ENCODE assay signal across 13 mouse cellular contexts in genomic region chr19:58728445-58729031, GRCm38 (mm10). TPM values are rescaled to one million over a fixed set of nuclear protein-coding genes. Genes with fewer than 3 reads are reported as not detected.
DNase-seq lines count a peak whose midpoint lies in the region; ATAC-seq and TF ChIP-seq lines count a peak whose summit lies in the region.
"Had no signal": no experiment of that assay in that cellular context is flagged by ENCODE, and none has a peak within 500 bp of the region (broad histone marks: within the 10 kb centered on the region; RNA-seq: fewer than 3 reads in every experiment).

Pnliprp1 (plus strand) TSS chr19:58728887.

- ATAC-seq in forebrain, postnatal 0 days = peak; percentile 63
- ATAC-seq in liver, postnatal 0 days = peak; percentile 60
- ATAC-seq: CD4-positive, CD25-positive, alpha-beta regulatory T cell, adult 4 months had no signal

- H3K36me3 ChIP-seq in forebrain, postnatal 0 days (ENCODE audit: insufficient read depth) = no peaks in the 10 kb centered on the region
- no peaks in the 10 kb centered on the region for H3K36me3 ChIP-seq in liver, postnatal 0 days (replicated peaks; ENCODE audit: insufficient read depth, low read length)
- H3K36me3 ChIP-seq: kidney, embryonic 15.5 days; neural tube, embryonic 13.5 days had no signal

- intact Hi-C loops in left cerebral cortex, postnatal 25 days (cut with DNase I) = no loop called here

- H3K9ac ChIP-seq in forebrain, postnatal 0 days = no peak within 1 kb of the TSS
- no peak within 1 kb of the TSS for H3K9ac ChIP-seq in liver, postnatal 0 days (replicated peaks)
- H3K9ac ChIP-seq: kidney, embryonic 15.5 days; neural tube, embryonic 13.5 days had no signal

- H3K27me3 ChIP-seq in forebrain, postnatal 0 days (ENCODE audit: insufficient read depth, low read length) = no peaks in the 10 kb centered on the region
- no peaks in the 10 kb centered on the region for H3K27me3 ChIP-seq in liver, postnatal 0 days (ENCODE audit: insufficient read depth, low read length)
- H3K27me3 ChIP-seq: megakaryocyte, embryonic 14.5 days; neural tube, embryonic 13.5 days had no signal

- WGBS in forebrain, postnatal 0 days = 42% methylated on average over 5 of the region's 5 CpGs
- WGBS in liver, postnatal 0 days (ENCODE audit: insufficient replicate concordance) = 48% methylated on average over 5 of the region's 5 CpGs

- DNase-seq in left cerebral cortex, postnatal 25 days (ENCODE audit: low spot score in 2 of 2) = peak; percentile 12 to 38
- DNase-seq in left cerebral cortex, adult 11 months (ENCODE audit: low spot score) = no peak
- DNase-seq in brain, adult 2 months (ENCODE audit: low read depth, low spot score) = peak; percentile 18
- DNase-seq in forebrain, postnatal 0 days = peak; percentile 60
- DNase-seq in liver, postnatal 0 days = no peak
- DNase-seq in MN1 (ENCODE audit: low spot score) = no peak
- DNase-seq in gastrocnemius, adult 8-10 months (ENCODE audit: low spot score in 2 of 2) = no peak

- no peaks in the 10 kb centered on the region for H3K4me1 ChIP-seq in forebrain, postnatal 0 days (ENCODE audit: insufficient read depth)
- no peaks in the 10 kb centered on the region for H3K4me1 ChIP-seq in liver, postnatal 0 days (ENCODE audit: insufficient read depth)
- H3K4me1 ChIP-seq: megakaryocyte, embryonic 14.5 days; neural tube, embryonic 13.5 days had no signal

- 0 out of 2 replicates have a peak within 1 kb of the TSS, but pooled peaks have one; percentile 13 for H3K4me2 ChIP-seq in forebrain, postnatal 0 days (ENCODE audit: low read depth)
- H3K4me2 ChIP-seq in liver, postnatal 0 days (ENCODE audit: low read depth, low read length) = no peak within 1 kb of the TSS
- H3K4me2 ChIP-seq: kidney, embryonic 15.5 days; neural tube, embryonic 13.5 days had no signal

- H3K9me3 ChIP-seq in forebrain, postnatal 0 days (ENCODE audit: low read length) = no peaks in the 10 kb centered on the region
- no peaks in the 10 kb centered on the region for H3K9me3 ChIP-seq in liver, postnatal 0 days (ENCODE audit: low read length)
- H3K9me3 ChIP-seq: kidney, embryonic 15.5 days; megakaryocyte, embryonic 14.5 days had no signal

- TF ChIP-seq CTCF in forebrain, postnatal 0 days (IDR thresholded peaks at IDR 0.05; ENCODE audit: low read depth) = no peak
- TF ChIP-seq CTCF in liver, postnatal 0 days (IDR thresholded peaks at IDR 0.05; ENCODE audit: low read depth) = no peak

- H3K4me3 ChIP-seq in forebrain, postnatal 0 days (ENCODE audit: low read depth, low read length) = no peak within 1 kb of the TSS
- H3K4me3 ChIP-seq in liver, postnatal 0 days (ENCODE audit: low read depth, low read length) = no peak within 1 kb of the TSS
- H3K4me3 ChIP-seq: kidney, embryonic 15.5 days; megakaryocyte, embryonic 14.5 days; neural tube, embryonic 13.5 days had no signal

- H3K27ac ChIP-seq in forebrain, postnatal 0 days (ENCODE audit: low read depth, low read length) = peak within 1 kb of the TSS; percentile 54; the same call in 1 of the 2 replicates
- H3K27ac ChIP-seq in liver, postnatal 0 days (ENCODE audit: low read depth) = no peak within 1 kb of the TSS
- H3K27ac ChIP-seq: kidney, embryonic 15.5 days; neural tube, embryonic 13.5 days had no signal

- TF ChIP-seq EP300 in liver, postnatal 0 days (IDR thresholded peaks at IDR 0.05; ENCODE audit: low read depth) = no peak

RNA-seq across cellular contexts. Expression of gene Pnliprp1, which starts in this region (rescaled TPM):
- total RNA-seq in left cerebral cortex, postnatal 25 days (2021) = not detected
- total RNA-seq in forebrain, postnatal 0 days (2014; rRNA removed) = 1.5 TPM in 1 of 2 replicates, not detected in the other
- 0.15 and 0.21 TPM in 2 replicates for polyA plus RNA-seq in forebrain, postnatal 0 days (2015; fragmentation: Nextera tagmentation; extraction: Ambion mirVana)
- polyA plus RNA-seq in liver, postnatal 0 days (2015; fragmentation: Nextera tagmentation; extraction: Ambion mirVana) = 3.4 and 13.8 TPM in 2 replicates
- not detected for total RNA-seq in gastrocnemius, adult 8-10 months (2022)
- total RNA-seq: heart, adult 8-10 months had no signal
- polyA plus RNA-seq: CD4-positive, CD25-positive, alpha-beta regulatory T cell, adult 4 months; hindbrain, embryonic 11.5 days; neural tube, embryonic 13.5 days had no signal

Comparison
In these comparisons a context has a peak if more than half of its experiments do, and no peak if none do; other contexts are left out.
1. Peak in DNase-seq in left cerebral cortex, postnatal 25 days; RNA of the gene not detected or under 1 TPM.
2. DNase-seq: peak in brain, adult 2 months (single experiment) and forebrain, postnatal 0 days (single experiment); none in left cerebral cortex, adult 11 months (single experiment), liver, postnatal 0 days (single experiment), MN1 (single experiment) and gastrocnemius, adult 8-10 months (0 of 2).